Mouse (Mus musculus): Measurements from ENCODE around the gene Dpep1. TPM values are rescaled to one million over a fixed set of nuclear protein-coding genes. Genes with fewer than 3 reads are reported as not detected.

Gene Dpep1
- total RNA-seq, 2 experiments from 2014 or later: 29.6 to 30.7 TPM

DNA sequence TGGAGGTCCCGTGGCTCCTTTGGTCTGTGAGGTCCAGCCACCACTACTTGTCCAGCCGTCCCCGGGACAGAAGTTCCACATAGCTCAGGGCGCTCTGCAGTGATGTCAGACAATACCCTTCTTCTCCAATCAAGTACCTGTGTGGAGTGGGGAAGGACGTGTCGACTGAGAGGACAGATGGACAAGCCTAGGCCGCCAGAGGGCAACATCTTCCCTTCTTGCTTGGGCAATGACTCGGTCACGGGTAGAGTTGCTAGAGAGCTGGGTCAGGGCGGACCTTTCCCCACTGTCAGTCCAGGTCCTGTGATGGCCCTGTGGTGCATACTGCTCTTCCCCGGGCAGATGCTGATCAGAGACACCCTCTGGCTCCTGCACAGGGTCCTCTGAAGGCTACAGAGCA, 57.0 kb downstream of the Dpep1 start:
- no peak for DNase-seq (ENCODE audit: low spot score)
- intact Hi-C loops (cut with DNase I): no loop called here

DNA sequence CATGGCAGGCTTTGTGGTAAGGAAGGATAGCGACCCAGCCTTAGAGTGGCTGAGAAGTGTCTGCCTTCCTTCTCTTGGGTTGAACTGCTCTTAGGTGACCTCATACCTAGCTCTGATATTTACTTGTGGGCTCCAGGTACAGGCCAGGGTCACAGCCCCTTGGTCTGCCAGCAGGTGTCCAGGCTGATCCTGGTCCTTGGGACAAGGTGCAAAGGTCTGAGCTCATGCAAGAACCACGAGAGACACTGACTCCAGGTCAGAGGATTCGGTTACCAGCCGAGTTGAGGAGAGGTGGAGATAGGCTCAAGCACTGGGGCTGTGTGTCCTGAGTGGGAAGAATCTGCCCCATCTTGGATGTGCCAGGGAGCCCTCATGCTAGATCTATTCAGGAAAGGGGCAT, 58.3 kb downstream of the Dpep1 start:
- no peak for DNase-seq (ENCODE audit: low spot score)
- intact Hi-C loops (cut with DNase I): no loop called here

DNA sequence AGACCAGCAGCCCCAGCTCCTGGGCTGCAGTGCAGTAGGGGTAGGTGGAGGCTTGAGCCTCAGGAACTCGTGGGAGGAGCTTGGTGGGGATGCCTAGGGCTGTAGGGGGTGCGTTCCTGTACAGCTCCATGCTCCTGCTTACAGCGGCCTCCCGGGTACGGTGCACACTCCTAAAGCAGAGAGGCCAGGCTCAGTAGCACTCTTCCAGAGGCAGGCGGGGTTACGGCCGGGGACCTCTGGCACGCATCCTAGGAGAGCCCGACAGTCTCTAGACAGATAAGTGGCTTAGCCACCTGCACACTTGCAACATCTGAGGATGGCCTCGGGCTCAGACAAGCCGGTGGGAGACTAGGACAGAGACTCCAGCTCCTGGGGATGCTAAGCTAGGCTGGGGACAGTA, 59.5 kb downstream of the Dpep1 start:
- no peak for DNase-seq (ENCODE audit: low spot score)
- intact Hi-C loops (cut with DNase I): no loop called here

DNA sequence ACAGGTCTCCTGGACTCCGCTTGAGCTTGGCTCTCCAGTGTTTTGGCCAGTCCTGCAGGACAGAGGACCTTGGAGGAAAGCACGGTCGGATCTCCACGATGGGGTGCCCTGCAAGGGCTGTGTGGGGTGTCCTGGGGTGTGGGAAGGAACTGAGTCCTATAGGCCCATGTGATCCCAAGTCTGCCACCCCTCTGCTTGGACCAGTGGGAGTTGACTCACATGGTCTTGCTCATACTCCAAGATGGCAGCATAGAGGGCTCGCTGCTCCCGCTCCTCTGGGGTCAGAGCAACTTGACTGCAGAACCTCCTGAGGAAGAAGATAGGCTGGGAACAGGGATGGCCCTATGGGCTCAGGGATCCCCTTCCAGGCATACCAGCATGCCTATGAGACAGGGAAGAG, 61.7 kb downstream of the Dpep1 start:
- intact Hi-C loops (cut with DNase I): no loop called here
- DNase-seq (ENCODE audit: low spot score): no peak

DNA sequence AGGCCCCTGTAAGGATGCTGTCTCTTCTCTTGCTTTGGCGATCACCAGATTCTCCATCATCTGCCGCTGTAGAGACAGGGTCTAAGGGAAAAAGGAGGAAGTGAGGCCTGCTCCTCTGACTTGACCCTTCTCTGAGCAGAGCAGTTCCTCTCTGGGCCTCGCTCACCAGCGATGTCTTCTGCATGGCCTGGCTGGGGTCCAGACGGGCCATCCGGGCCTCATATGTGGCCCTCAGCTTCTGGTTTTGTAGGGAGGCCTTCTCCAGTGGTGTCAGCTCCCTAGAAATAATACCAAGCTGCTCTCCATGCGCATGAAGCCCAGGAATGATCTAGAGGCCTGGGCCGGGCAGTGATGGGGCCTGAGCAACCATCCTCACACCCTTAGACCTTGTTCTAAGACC, 62.6 kb downstream of the Dpep1 start:
- intact Hi-C loops (cut with DNase I): no loop called here
- DNase-seq (ENCODE audit: low spot score): no peak

DNA sequence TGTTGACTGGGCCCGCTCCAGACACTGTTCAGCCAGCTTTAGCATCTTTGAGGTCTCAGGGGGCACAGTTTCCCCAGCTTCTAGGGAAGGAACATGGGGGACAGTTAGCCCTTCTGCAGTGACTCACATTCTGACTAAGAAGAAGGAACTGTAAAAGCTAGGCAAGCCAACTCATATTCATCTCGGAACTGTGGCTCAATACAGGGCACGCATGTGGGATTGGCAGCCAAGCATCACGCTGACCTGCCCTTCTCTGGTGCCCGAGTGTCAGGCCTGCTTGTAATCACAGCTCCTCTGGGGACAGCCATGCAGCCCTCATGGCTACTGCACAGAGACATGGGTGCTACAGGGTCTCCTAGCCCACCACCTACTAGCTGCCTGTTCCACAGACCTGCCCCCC, 64.9 kb downstream of the Dpep1 start:
- DNase-seq (ENCODE audit: low spot score): no peak
- intact Hi-C loops (cut with DNase I): loop anchor here (5.0 kb wide), 1 partner anchor 39 kb away; the partner anchor contains the start of genes Chmp1a and Spata33

Other genes with a start within 250 kb of the Dpep1 start
- 10 to 100 TPM; 63.7 to 73.0 TPM for gene Ankrd11, start 144.0 kb upstream of the Dpep1 start, total RNA-seq (2021)
- gene Spg7, start 123.3 kb upstream of the Dpep1 start, total RNA-seq (2021): 10 to 100 TPM; 77.4 to 78.7 TPM
- gene Rpl13, start 83.9 kb upstream of the Dpep1 start, total RNA-seq (2021): 100 to 1,000 TPM; 426 to 434 TPM
- gene Cpne7, start 68.9 kb upstream of the Dpep1 start, total RNA-seq (2021): under 1 TPM; 0.36 to 0.39 TPM
- 1 to 10 TPM in 1 of 2 experiments, under 1 TPM in 1; 0.56 to 1.1 TPM for gene Sult5a1, start 27.9 kb upstream of the Dpep1 start, total RNA-seq (2021)
- gene Chmp1a, start 26.5 kb downstream of the Dpep1 start, total RNA-seq (2021): 10 to 100 TPM; 57.1 to 68.6 TPM
- 10 to 100 TPM; 30.2 to 30.6 TPM for gene Spata33, start 26.6 kb downstream of the Dpep1 start, total RNA-seq (2021)
- gene Cdk10, start 38.6 kb downstream of the Dpep1 start, total RNA-seq (2021): 10 to 100 TPM; 22.7 to 24.3 TPM
- 1 to 10 TPM; 5.9 to 6.8 TPM for gene Spata2l, start 50.0 kb downstream of the Dpep1 start, total RNA-seq (2021)
- gene Zfp276, start 68.0 kb downstream of the Dpep1 start, total RNA-seq (2021): 10 to 100 TPM; 11.9 to 12.1 TPM
- gene Vps9d1, start 68.1 kb downstream of the Dpep1 start, total RNA-seq (2021): 10 to 100 TPM; 29.9 to 31.2 TPM
- 1 to 10 TPM; 1.7 to 3.0 TPM for gene Fanca, start 132.3 kb downstream of the Dpep1 start, total RNA-seq (2021)
- under 1 TPM; 0.10 to 0.20 TPM for gene Spire2, start 146.5 kb downstream of the Dpep1 start, total RNA-seq (2021)
- 100 to 1,000 TPM; 113 to 157 TPM for gene Tcf25, start 187.5 kb downstream of the Dpep1 start, total RNA-seq (2021)
- gene Mc1r, start 220.9 kb downstream of the Dpep1 start, total RNA-seq (2021): not detected
- gene Tubb3, start 225.2 kb downstream of the Dpep1 start, total RNA-seq (2021): under 1 TPM; 0.25 to 0.34 TPM
- 10 to 100 TPM; 56.9 to 59.6 TPM for gene Def8, start 237.3 kb downstream of the Dpep1 start, total RNA-seq (2021)

Data from heart, postnatal 25 days (tissue).